Mouse (Mus musculus) adipose tissue, adult 10 weeks (tissue): ENCODE measurements around the gene Olfr668. TPM values are rescaled to one million over a fixed set of nuclear protein-coding genes. Genes with fewer than 3 reads are reported as not detected.

Experiments used
- polyA plus RNA-seq: library from polyadenylated mRNA; stranded (reverse); fragments of 350-450 nt; fragmentation: Illumina TruSeq; extraction: RNeasy Lipid Tissue Mini Kit (QIAGEN cat#74804); gene quantifications from one replicate; pipeline ENCODE4 v1.2.3, GENCODE M21; 2014; ENCODE audit warnings: low read depth, low replicate concordance

The Olfr668 gene
- not detected for polyA plus RNA-seq

GRCm38 (mm10) chr7:104927957-104928356 is at the start of gene Olfr668:
Gene Olfr668 (minus strand): TSS chr7:104928057.

GRCm38 (mm10) chr7:104962520-104962919 is 34.7 kb upstream of the Olfr668 start, which contains the start of gene Olfr670:
Gene Olfr670 (minus strand): TSS chr7:104962620.

GRCm38 (mm10) chr7:104933940-104934339 is 6.1 kb upstream of the Olfr668 start, which contains the start of gene Olfr669:
Gene Olfr669 (plus strand): TSS chr7:104934240.

GRCm38 (mm10) chr7:104921382-104921781 is 6.5 kb downstream of the Olfr668 start, which contains the start of gene Olfr667:
Gene Olfr667 (minus strand): TSS chr7:104921482.

GRCm38 (mm10) chr7:104895852-104896251 is 32.0 kb downstream of the Olfr668 start, which contains the start of gene Olfr666:
Gene Olfr666 (minus strand): TSS chr7:104895952.

GRCm38 (mm10) chr7:104877731-104878130 is 50.1 kb downstream of the Olfr668 start, which contains the start of gene Olfr665:
Gene Olfr665 (plus strand): TSS chr7:104878031.

Other genes with a start within 250 kb of the Olfr668 start
- gene Olfr661, start 241.6 kb downstream of the Olfr668 start, polyA plus RNA-seq, result not detected
- gene Usp17le, start 150.6 kb downstream of the Olfr668 start, polyA plus RNA-seq, result not detected
- gene Usp17lb, start 85.5 kb downstream of the Olfr668 start, polyA plus RNA-seq, result 0.22 TPM
- not detected for gene Usp17la, start 71.0 kb downstream of the Olfr668 start, polyA plus RNA-seq
- not detected for gene Olfr665, start 50.0 kb downstream of the Olfr668 start, polyA plus RNA-seq
- 0.20 TPM for gene Olfr666, start 32.1 kb downstream of the Olfr668 start, polyA plus RNA-seq
- gene Olfr667, start 6.6 kb downstream of the Olfr668 start, polyA plus RNA-seq, result not detected
- gene Olfr669, start 6.2 kb upstream of the Olfr668 start, polyA plus RNA-seq, result not detected
- gene Olfr670, start 34.6 kb upstream of the Olfr668 start, polyA plus RNA-seq, result not detected
- not detected for gene Olfr671, start 51.1 kb upstream of the Olfr668 start, polyA plus RNA-seq
- not detected for gene Olfr672, start 74.0 kb upstream of the Olfr668 start, polyA plus RNA-seq
- gene Olfr675, start 100.4 kb upstream of the Olfr668 start, polyA plus RNA-seq, result not detected
- gene Olfr676, start 104.6 kb upstream of the Olfr668 start, polyA plus RNA-seq, result not detected
- not detected for gene Olfr677, start 123.3 kb upstream of the Olfr668 start, polyA plus RNA-seq
- gene Olfr678, start 136.4 kb upstream of the Olfr668 start, polyA plus RNA-seq, result not detected
- not detected for gene Olfr679, start 153.1 kb upstream of the Olfr668 start, polyA plus RNA-seq
- gene Olfr680-ps1, start 164.8 kb upstream of the Olfr668 start, polyA plus RNA-seq, result not detected
- not detected for gene Olfr681, start 188.8 kb upstream of the Olfr668 start, polyA plus RNA-seq
- not detected for gene Olfr683, start 219.0 kb upstream of the Olfr668 start, polyA plus RNA-seq
- gene Olfr684, start 235.6 kb upstream of the Olfr668 start, polyA plus RNA-seq, result not detected